Mouse (Mus musculus): ENCODE measurements around the gene Acsl1. TPM values are rescaled to one million over a fixed set of nuclear protein-coding genes. Genes with fewer than 3 reads are reported as not detected.

The Acsl1 gene
- total RNA-seq (2023): 10 to 100 TPM; 67.3 to 69.7 TPM

GRCm38 (mm10) chr8:46470792-46471781 is at the start of gene Acsl1:
TSS of gene Acsl1 (plus strand) at chr8:46471037.

GRCm38 (mm10) chr8:46551615-46552440 is 81.0 kb downstream of the Acsl1 start, which contains the start of gene Cenpu:
TSS of gene Cenpu (plus strand) at chr8:46552028.

Other genes with a start within 250 kb of the Acsl1 start
- gene Helt, start 176.4 kb upstream of the Acsl1 start, total RNA-seq (2023): not detected
- gene Cenpu, start 81.0 kb downstream of the Acsl1 start, total RNA-seq (2023): 1 to 10 TPM; 2.3 to 2.6 TPM
- gene Primpol, start 146.2 kb downstream of the Acsl1 start, total RNA-seq (2023): 10 to 100 TPM; 13.3 to 14.2 TPM
- gene Casp3, start 146.3 kb downstream of the Acsl1 start, total RNA-seq (2023): 10 to 100 TPM; 44.7 to 47.4 TPM

All from monocyte, adult 59 days (primary cell).